ENCODE assay signal across 1 mouse cellular context in the genomic region with DNA sequence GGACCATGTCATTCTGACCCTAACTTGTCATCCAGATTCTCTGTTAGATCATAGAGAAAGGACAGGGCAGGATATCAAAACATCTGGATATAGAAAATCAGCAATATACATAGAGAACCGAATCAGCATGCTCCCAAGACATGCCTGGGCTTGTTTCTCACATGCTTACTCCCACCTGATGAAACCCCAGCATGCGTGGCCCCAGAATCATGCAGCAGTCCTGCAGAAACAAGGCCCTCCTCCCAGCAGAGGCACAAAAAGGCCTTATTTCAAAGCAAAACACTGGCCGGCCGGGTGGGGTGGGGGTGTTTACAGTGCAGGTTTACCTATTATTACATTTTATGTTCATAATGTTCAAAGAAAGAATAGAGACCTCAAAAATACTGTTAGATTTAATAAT.
TF ChIP-seq lines count a peak whose summit lies in the region.

No protein-coding gene starts in this region.

TF ChIP-seq in CH12.LX, 34 proteins besides CTCF, POLR2A, EP300 and RAD21 (continued from another document):
- TF ChIP-seq ZMIZ1 (IDR thresholded peaks at IDR 0.05; ENCODE audit: low read depth, low read length) (peak; percentile 57; the same call in 1 of the 2 replicates), JUND (conservative IDR thresholded peaks at IDR 0.05; ENCODE audit: low read depth, low read length) (no peak), IRF4 (IDR thresholded peaks at IDR 0.05; ENCODE audit: low read depth, low read length) (peak; percentile 83), ZKSCAN1 (IDR thresholded peaks at IDR 0.05; ENCODE audit: borderline replicate concordance, low read depth, low read length) (no peak), TCF12 (IDR thresholded peaks at IDR 0.05; ENCODE audit: low read depth, low read length) (peak; percentile 88), TBP (conservative IDR thresholded peaks at IDR 0.05; ENCODE audit: low read depth, low read length) (0 out of 2 replicates have a peak, but pooled peaks have one; percentile 45), ETS1 (conservative IDR thresholded peaks at IDR 0.05; ENCODE audit: low read depth, low read length) (peak; percentile 67), NRF1 (IDR thresholded peaks at IDR 0.05; ENCODE audit: low read depth, low read length) (peak; percentile 14; the same call in 1 of the 2 replicates), MXI1 (IDR thresholded peaks at IDR 0.05; ENCODE audit: low read depth, low read length) (peak; percentile 87), MAX (IDR thresholded peaks at IDR 0.05; ENCODE audit: low read length) (peak; percentile 98), ZC3H11A (IDR thresholded peaks at IDR 0.05; ENCODE audit: low read depth, low read length) (no peak), NELFE (IDR thresholded peaks at IDR 0.05; ENCODE audit: low read depth, low read length) (peak; percentile 48; the same call in 1 of the 2 replicates), UBTF (IDR thresholded peaks at IDR 0.05; ENCODE audit: low read depth, low read length) (0 out of 2 replicates have a peak, but pooled peaks have one; percentile 8), KAT2A (IDR thresholded peaks at IDR 0.05; ENCODE audit: insufficient replicate concordance, low read length) (no peak), MAZ (IDR thresholded peaks at IDR 0.05; ENCODE audit: low read depth, low read length) (no peak), MAFK (IDR thresholded peaks at IDR 0.05; ENCODE audit: insufficient replicate concordance, low read length) (no peak; the same call in 1 of the 2 replicates), JUN (IDR thresholded peaks at IDR 0.05; ENCODE audit: insufficient read depth, low read depth, low read length) (no peak), MEF2A (IDR thresholded peaks at IDR 0.05; ENCODE audit: borderline replicate concordance, low read depth, low read length) (peak; percentile 58; the same call in 1 of the 2 replicates), USF2 (conservative IDR thresholded peaks at IDR 0.05; ENCODE audit: low read depth, low read length) (no peak), ELF1 (IDR thresholded peaks at IDR 0.05; ENCODE audit: low read depth, low read length) (no peak), E2F4 (IDR thresholded peaks at IDR 0.05; ENCODE audit: insufficient replicate concordance, low read depth, low read length) (no peak), CHD1 (IDR thresholded peaks at IDR 0.05; ENCODE audit: low read depth, low read length) (peak; percentile 99), POLR2AphosphoS2 (IDR thresholded peaks at IDR 0.05; ENCODE audit: low read depth, low read length) (no peak), SIN3A (IDR thresholded peaks at IDR 0.05; ENCODE audit: low read length) (peak; percentile 69), GABPA (IDR thresholded peaks at IDR 0.05; ENCODE audit: insufficient replicate concordance, low read depth, low read length) (no peak), SMC3 (IDR thresholded peaks at IDR 0.05; ENCODE audit: low read depth, low read length) (no peak), HCFC1 (IDR thresholded peaks at IDR 0.05; ENCODE audit: low read depth, low read length) (no peak; the same call in 1 of the 2 replicates), PAX5 (IDR thresholded peaks at IDR 0.05; ENCODE audit: low read length) (no peak), RCOR1 (conservative IDR thresholded peaks at IDR 0.05; ENCODE audit: low read depth, low read length) (no peak)
